Mouse (Mus musculus) G1E (cell line): ENCODE measurements around the gene Serp1.

ENCODE experiments used
- CTCF ChIP-seq: IDR thresholded peaks from 2 replicates; pipeline ENCODE4 v1.5.1; 2012; ENCODE audit warnings: low read depth, low read length, inconsistent platforms, mixed read lengths
- GATA1 ChIP-seq: IDR thresholded peaks from 2 replicates; pipeline ENCODE4 v1.6.1; 2012; ENCODE audit warnings: borderline replicate concordance, low read length, inconsistent platforms, mixed read lengths

GRCm38 (mm10) chr3:58517258-58517657, 8.4 kb downstream of the Serp1 start:
- TF ChIP-seq GATA1 (no peak), CTCF (no peak)
